ENCODE assay signal across 8 mouse cellular contexts in the genomic region with DNA sequence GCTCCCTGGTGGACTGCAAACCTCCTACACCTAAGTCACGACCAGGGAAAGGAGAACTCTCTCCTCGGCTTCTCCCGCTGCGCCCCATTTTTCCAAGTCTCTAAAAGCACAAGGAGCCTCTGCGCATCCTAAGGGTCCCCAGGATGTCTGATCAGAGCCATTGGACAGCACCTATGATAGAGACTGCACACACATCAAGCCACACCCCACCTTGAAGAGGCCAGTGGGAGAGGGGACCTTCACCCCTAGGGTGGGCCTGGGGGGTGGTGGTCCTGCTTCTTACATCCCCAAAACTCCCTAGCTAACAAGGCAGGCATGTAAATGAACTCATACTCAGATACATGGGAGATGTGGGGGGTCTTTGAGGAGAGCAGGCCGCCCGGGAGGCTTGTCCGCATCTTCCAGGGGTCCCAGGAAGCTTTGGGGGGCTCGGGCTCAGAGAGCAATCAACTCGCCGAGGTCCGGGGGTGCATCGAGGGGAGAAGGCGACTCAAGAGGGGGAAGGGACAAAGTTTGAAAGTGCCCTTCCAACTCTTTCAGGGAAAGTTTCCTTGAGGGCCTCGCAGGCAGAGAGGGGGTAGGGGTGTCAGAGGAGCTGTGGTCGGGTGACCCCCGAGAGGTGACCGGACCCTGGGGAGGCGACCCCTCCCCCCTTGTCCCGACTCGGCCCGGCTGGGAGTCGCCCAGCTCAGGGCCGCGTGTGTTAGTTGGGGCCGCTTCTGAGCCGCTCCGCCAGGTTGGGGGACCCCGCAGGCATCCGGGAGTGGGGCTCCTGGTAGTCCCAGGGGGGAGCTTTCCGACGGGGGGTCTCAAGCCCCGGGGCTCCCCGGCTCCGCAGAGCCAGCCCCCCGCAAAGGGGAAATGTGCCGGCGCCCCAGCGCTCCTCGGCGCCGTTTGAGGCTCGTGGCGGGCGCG. TPM values are rescaled to one million over a fixed set of nuclear protein-coding genes. Genes with fewer than 3 reads are reported as not detected.
DNase-seq lines count a peak whose midpoint lies in the region; ATAC-seq lines count a peak whose summit lies in the region.

No protein-coding gene starts in this region.

- H3K36me3 ChIP-seq in lung, embryonic 15.5 days, result no peaks in the 10 kb centered on the region
- no peaks in the 10 kb centered on the region for H3K36me3 ChIP-seq in heart, embryonic 10.5 days

- H3K4me2 ChIP-seq in lung, embryonic 15.5 days, result peak overlapping the region; percentile 98

- DNase-seq in lung, postnatal 36 days, result no peak
- peak; percentile 46 to 61 for DNase-seq in cerebellum, adult 18-20 months
- no peak for DNase-seq in heart, embryonic 10.5 days (ENCODE audit: low spot score)
- peak; percentile 47 for DNase-seq in kidney, adult 9 months
- peak; percentile 63 for DNase-seq in lung, postnatal 4 days
- DNase-seq in thymus, postnatal 4 days, result peak; percentile 62
- DNase-seq in left cerebral cortex, adult 18-20 months (ENCODE audit: low spot score in 2 of 2), result no peak

- H3K9me3 ChIP-seq in lung, embryonic 15.5 days, result no peaks in the 10 kb centered on the region
- no peaks in the 10 kb centered on the region for H3K9me3 ChIP-seq in heart, embryonic 10.5 days

- 6% methylated on average over 45 of the region's 46 CpGs for WGBS in lung, embryonic 15.5 days
- 7% methylated on average over 38 of the region's 46 CpGs for WGBS in heart, embryonic 10.5 days

- no peaks in the 10 kb centered on the region for H3K27me3 ChIP-seq in lung, embryonic 15.5 days
- H3K27me3 ChIP-seq in heart, embryonic 10.5 days (ENCODE audit: insufficient read depth, poor library complexity, severe bottlenecking), result peaks cover 18% of the 10 kb centered on the region; the same call in 1 of the 2 replicates

- peak overlapping the region; percentile 83 for H3K4me3 ChIP-seq in lung, embryonic 15.5 days
- peak overlapping the region; percentile 83 for H3K4me3 ChIP-seq in heart, embryonic 10.5 days

- peak overlapping the region; percentile 95 for H3K27ac ChIP-seq in lung, embryonic 15.5 days
- peak overlapping the region; percentile 100 for H3K27ac ChIP-seq in heart, embryonic 10.5 days

- H3K9ac ChIP-seq in lung, embryonic 15.5 days, result peak overlapping the region; percentile 98

- H3K4me1 ChIP-seq in lung, embryonic 15.5 days, result peaks cover 36% of the 10 kb centered on the region
- H3K4me1 ChIP-seq in heart, embryonic 10.5 days, result peaks cover 58% of the 10 kb centered on the region

- 0 out of 2 replicates have a peak, but pooled peaks have one; percentile 17 for ATAC-seq in lung, embryonic 15.5 days (ENCODE audit: borderline replicate concordance, extremely low read depth, low FRiP score, low TSS enrichment)

RNA-seq across cellular contexts. Expression of gene H1f0, which starts 0.7 kb away (rescaled TPM):
- 560 and 562 TPM in 2 replicates for polyA plus RNA-seq in lung, embryonic 15.5 days (2015; fragmentation: Nextera tagmentation; extraction: Ambion mirVana)
- polyA plus RNA-seq in heart, embryonic 10.5 days (2016; fragmentation: Nextera tagmentation; extraction: Ambion mirVana), result 195 and 250 TPM in 2 replicates
- total RNA-seq in left cerebral cortex, adult 18-20 months (2021), result 10 to 100 TPM; 79.6 to 93.8 TPM

RNA-seq across cellular contexts. Expression of gene Galr3, which starts 14.1 kb away (rescaled TPM):
- not detected in 2 replicates for polyA plus RNA-seq in lung, embryonic 15.5 days (2015; fragmentation: Nextera tagmentation; extraction: Ambion mirVana)
- polyA plus RNA-seq in heart, embryonic 10.5 days (2016; fragmentation: Nextera tagmentation; extraction: Ambion mirVana), result 0.26 TPM in 1 of 2 replicates, not detected in the other
- total RNA-seq in left cerebral cortex, adult 18-20 months (2021), result under 1 TPM; 0.82 to 0.98 TPM

RNA-seq across cellular contexts. Expression of gene Ankrd54, which starts 35.1 kb away (rescaled TPM):
- 57.0 and 61.0 TPM in 2 replicates for polyA plus RNA-seq in lung, embryonic 15.5 days (2015; fragmentation: Nextera tagmentation; extraction: Ambion mirVana)
- polyA plus RNA-seq in heart, embryonic 10.5 days (2016; fragmentation: Nextera tagmentation; extraction: Ambion mirVana), result 34.8 and 48.7 TPM in 2 replicates
- total RNA-seq in left cerebral cortex, adult 18-20 months (2021), result 10 to 100 TPM; 17.8 to 24.9 TPM

RNA-seq across cellular contexts. Expression of gene Eif3l, which starts 47.4 kb away (rescaled TPM):
- polyA plus RNA-seq in lung, embryonic 15.5 days (2015; fragmentation: Nextera tagmentation; extraction: Ambion mirVana), result 223 and 225 TPM in 2 replicates
- polyA plus RNA-seq in heart, embryonic 10.5 days (2016; fragmentation: Nextera tagmentation; extraction: Ambion mirVana), result 201 and 226 TPM in 2 replicates
- total RNA-seq in left cerebral cortex, adult 18-20 months (2021), result 10 to 100 TPM; 66.5 to 68.2 TPM

Comparison
In these comparisons a context has a peak if more than half of its experiments do, and no peak if none do; other contexts are left out.
1. DNase-seq: peak in cerebellum, adult 18-20 months (2 of 2), kidney, adult 9 months (single experiment), lung, postnatal 4 days (2 of 2) and thymus, postnatal 4 days (single experiment); none in lung, postnatal 36 days (single experiment), heart, embryonic 10.5 days (single experiment) and left cerebral cortex, adult 18-20 months (0 of 2).